Mouse (Mus musculus) heart, embryonic 12.5 days (tissue): ENCODE data around the gene Casp2. TPM values are rescaled to one million over a fixed set of nuclear protein-coding genes. Genes with fewer than 3 reads are reported as not detected.
A peak's percentile ranks its signal among the peaks of the same experiment; 100 is the strongest.

Source experiments
- ATAC-seq: fragments of 200-750 bp; cut with Nextera tagmentation; 2 replicates; pipeline ENCODE4 v1.8.0; 2017; ENCODE audit warnings: moderate TSS enrichment, moderate library complexity; ENCODE audit not compliant: insufficient number of reproducible peaks, low FRiP score
- H3K27ac ChIP-seq: fragments of 300-500 bp; sonication (generic); 2 replicates; pipeline ENCODE4 v1.5.1; 2016; ENCODE audit warnings: mild to moderate bottlenecking, moderate library complexity; ENCODE audit not compliant: poor library complexity, severe bottlenecking
- H3K27me3 ChIP-seq: fragments of 300-500 bp; sonication (generic); replicated peaks from 2 replicates; pipeline ENCODE4 v1.6.1; 2016; ENCODE audit warnings: mild to moderate bottlenecking, moderate library complexity
- H3K36me3 ChIP-seq: fragments of 300-500 bp; sonication (generic); 2 replicates; pipeline ENCODE4 v1.6.1; 2016; ENCODE audit warnings: mild to moderate bottlenecking, moderate library complexity
- H3K4me1 ChIP-seq: fragments of 300-500 bp; sonication (generic); replicated peaks from 2 replicates; pipeline ENCODE4 v1.6.1; 2016; ENCODE audit warnings: mild to moderate bottlenecking
- H3K4me2 ChIP-seq: fragments of 300-500 bp; sonication (generic); 2 replicates; pipeline ENCODE4 v1.6.1; 2016; ENCODE audit warnings: mild to moderate bottlenecking, moderate library complexity
- H3K4me3 ChIP-seq: fragments of 300-500 bp; sonication (generic); 2 replicates; pipeline ENCODE4 v1.5.1; 2016; ENCODE audit warnings: mild to moderate bottlenecking
- H3K9ac ChIP-seq: fragments of 300-500 bp; sonication (generic); 2 replicates; pipeline ENCODE4 v1.6.1; 2016; ENCODE audit warnings: mild to moderate bottlenecking, moderate library complexity
- H3K9me3 ChIP-seq: fragments of 300-500 bp; sonication (generic); replicated peaks from 2 replicates; pipeline ENCODE4 v1.6.1; 2016; ENCODE audit warnings: mild to moderate bottlenecking, moderate library complexity
- whole genome bisulfite sequencing: fragments of 180-500 bp; shearing (Covaris S2); methylation state at CpG from one replicate; pipeline ENCODE4 v1.1.7; 2016; 5-methylcytosine and 5-hydroxymethylcytosine counted together
- polyA plus RNA-seq: library from polyadenylated mRNA; unstranded; fragments of >200 nt; fragmentation: Nextera tagmentation; extraction: Ambion mirVana; gene quantifications from 2 replicates; pipeline ENCODE4 v1.2.1, GENCODE M21; 2016

Gene Casp2
- polyA plus RNA-seq, 1 experiment from 2014 or later = 38.1 TPM

DNA sequence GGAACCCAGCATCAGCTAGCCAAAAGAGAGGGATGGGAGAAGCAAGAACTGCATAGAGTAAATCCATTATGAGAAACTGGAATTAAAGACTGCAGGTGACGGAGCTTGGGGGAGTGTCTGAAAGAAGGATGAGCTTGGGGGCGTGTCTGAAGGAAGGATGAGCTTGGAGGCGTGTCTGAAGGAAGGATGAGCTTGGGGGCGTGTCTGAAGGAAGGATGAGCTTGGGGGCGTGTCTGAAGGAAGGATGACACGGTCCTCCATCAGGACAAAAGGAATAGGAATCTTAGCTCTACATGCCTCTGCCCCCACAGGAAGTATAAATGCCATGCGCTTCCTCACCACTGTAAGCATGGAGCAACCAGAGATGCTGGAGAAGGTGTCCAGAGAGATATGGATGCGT, 17.6 kb upstream of the Casp2 start:
- H3K27me3 ChIP-seq = peaks cover 13% of the 10 kb centered on the region
- no peak for ATAC-seq
- no peak overlapping the region for H3K4me2 ChIP-seq
- H3K27ac ChIP-seq = no peak overlapping the region
- WGBS = 10% methylated on average over 8 of the region's 8 CpGs
- peaks cover 10% of the 10 kb centered on the region for H3K4me1 ChIP-seq
- no peak overlapping the region for H3K9ac ChIP-seq
- no peak overlapping the region for H3K4me3 ChIP-seq
- no peaks in the 10 kb centered on the region for H3K36me3 ChIP-seq
- no peaks in the 10 kb centered on the region for H3K9me3 ChIP-seq

DNA sequence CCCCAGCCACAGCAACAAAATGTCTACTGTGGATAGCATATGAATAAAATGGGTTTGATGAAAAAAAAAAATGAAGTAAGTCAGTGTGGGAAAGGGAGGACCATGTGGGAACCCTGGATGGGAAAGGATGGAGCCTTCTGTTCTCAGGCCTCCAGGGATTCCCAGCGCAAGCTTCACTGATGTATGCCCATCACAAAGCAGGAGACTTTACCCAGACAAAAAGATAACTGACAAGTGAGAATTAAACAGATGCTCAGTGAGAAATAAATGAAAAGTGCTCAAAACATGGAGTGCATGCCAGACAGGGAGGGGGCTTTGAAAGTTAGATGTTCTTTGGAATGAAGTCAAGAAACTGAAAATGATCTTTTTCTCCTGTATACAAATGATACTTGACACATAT, 16.8 kb upstream of the Casp2 start:
- no peak for ATAC-seq
- WGBS = 91% methylated on average over 1 of the region's 1 CpGs
- peaks cover 13% of the 10 kb centered on the region for H3K27me3 ChIP-seq

DNA sequence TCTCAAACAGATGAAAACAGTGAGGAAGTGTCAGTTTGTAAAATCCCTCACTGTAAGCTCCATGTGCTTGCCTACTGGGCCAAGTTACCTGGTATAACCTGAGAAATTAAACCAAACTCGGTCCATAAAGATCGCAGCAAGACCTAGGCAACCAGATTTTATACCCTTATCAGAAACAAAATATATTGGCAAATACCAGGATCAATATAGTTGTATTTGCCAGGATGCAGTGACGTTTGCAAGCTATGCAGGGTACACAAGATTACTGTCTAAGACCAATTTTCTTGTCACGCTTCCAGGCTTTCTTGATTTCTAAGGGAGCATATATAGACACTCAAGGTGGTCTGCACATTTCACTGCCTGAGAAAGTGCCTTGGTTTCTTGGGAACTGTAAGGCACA, 13.0 kb upstream of the Casp2 start:
- H3K27me3 ChIP-seq = peaks cover 9% of the 10 kb centered on the region
- no peak overlapping the region for H3K9ac ChIP-seq
- no peak overlapping the region for H3K27ac ChIP-seq
- no peak for ATAC-seq
- H3K4me2 ChIP-seq = no peak overlapping the region
- WGBS = 77% methylated on average over 4 of the region's 4 CpGs
- H3K4me1 ChIP-seq = no peaks in the 10 kb centered on the region
- H3K36me3 ChIP-seq = no peaks in the 10 kb centered on the region
- no peak overlapping the region for H3K4me3 ChIP-seq
- no peaks in the 10 kb centered on the region for H3K9me3 ChIP-seq

More for the DNA sequence above, 16.8 kb upstream of the Casp2 start:
- Histone ChIP-seq H3K9ac (no peak overlapping the region), H3K36me3 (no peaks in the 10 kb centered on the region), H3K4me2 (no peak overlapping the region), H3K4me3 (no peak overlapping the region), H3K4me1 (peaks cover 10% of the 10 kb centered on the region), H3K27ac (no peak overlapping the region), H3K9me3 (no peaks in the 10 kb centered on the region)

DNA sequence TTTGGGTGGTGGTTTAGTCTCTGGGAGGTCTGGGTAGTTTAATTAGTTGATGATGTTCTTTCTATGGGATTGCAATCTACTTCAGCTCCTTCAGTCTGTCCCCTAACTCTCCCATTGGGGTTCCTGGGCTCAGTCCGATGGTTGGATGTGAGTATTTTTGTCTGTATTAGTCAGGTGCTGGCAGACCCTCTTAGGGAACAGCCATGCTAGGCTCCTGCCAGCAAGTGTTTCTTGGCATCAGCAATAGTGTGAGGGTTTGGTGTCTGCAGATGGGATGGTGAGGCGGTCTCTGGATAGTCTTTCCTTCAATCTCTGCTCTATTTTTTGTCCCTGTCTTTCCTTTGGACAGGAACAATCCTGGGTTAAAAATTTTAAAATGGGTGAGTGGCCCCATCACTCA, 11.7 kb upstream of the Casp2 start:
- no peak overlapping the region for H3K27ac ChIP-seq
- no peak overlapping the region for H3K4me2 ChIP-seq
- H3K9ac ChIP-seq = no peak overlapping the region
- ATAC-seq = no peak
- H3K27me3 ChIP-seq = 0 out of 2 replicates have a peak, but pooled peaks cover 2% of the 10 kb centered on the region
- WGBS = 67% methylated on average over 2 of the region's 2 CpGs
- H3K36me3 ChIP-seq = no peaks in the 10 kb centered on the region
- no peaks in the 10 kb centered on the region for H3K9me3 ChIP-seq
- no peak overlapping the region for H3K4me3 ChIP-seq
- H3K4me1 ChIP-seq = no peaks in the 10 kb centered on the region

DNA sequence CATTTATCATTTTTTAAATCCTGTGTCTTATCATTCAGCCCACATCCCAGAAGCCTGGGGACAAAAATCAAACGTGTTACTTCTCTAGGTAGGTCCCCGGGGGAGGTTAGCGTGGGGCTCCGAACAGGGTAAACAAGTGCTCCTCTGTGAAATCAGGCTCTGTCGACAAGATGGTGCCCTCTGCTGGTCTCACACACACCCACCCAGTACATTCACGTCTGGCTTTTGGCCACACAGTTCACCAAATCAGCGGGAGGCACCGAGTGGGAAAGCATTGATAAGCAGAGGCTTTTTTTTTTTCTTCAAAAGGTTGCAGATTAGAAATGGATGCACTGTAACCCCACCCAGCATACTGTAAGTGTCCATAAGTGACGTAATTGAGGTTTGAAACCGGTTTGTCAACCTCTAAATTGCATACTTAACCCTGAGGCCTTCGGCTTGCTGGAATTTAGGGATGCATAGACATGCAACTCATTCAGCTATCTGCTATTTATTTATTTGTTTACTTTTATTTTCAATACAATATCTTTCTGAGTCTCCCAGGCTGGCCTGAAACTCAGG, 7.4 kb upstream of the Casp2 start:
- Histone ChIP-seq H3K27ac (no peak overlapping the region), H3K4me2 (peak overlapping the region; percentile 43), H3K4me1 (0 out of 2 replicates have a peak, but pooled peaks cover 6% of the 10 kb centered on the region), H3K36me3 (no peaks in the 10 kb centered on the region), H3K4me3 (no peak overlapping the region), H3K27me3 (peaks cover 3% of the 10 kb centered on the region; the same call in 1 of the 2 replicates), H3K9me3 (no peaks in the 10 kb centered on the region), H3K9ac (no peak overlapping the region)
- WGBS = 17% methylated on average over 11 of the region's 11 CpGs
- ATAC-seq = peak; percentile 77

DNA sequence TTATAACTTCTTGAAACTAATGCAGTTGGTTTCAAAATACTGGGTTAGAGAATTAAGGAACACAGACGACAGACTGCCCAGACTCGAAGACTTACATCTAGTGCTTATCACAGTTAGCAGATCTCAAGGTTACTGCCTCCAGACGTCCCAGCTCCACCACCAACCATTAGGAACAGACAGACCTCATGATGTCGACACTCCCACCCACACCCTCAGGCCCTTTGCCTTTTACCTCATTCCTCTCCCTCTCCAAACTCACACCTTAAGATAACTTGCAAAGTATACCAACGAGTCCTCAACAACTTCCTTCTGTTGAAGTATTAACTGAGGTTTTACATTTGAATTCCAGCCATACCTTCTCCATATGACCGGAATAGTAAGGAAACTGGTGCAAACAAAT, 4.4 kb upstream of the Casp2 start:
- ATAC-seq = no peak
- H3K9me3 ChIP-seq = no peaks in the 10 kb centered on the region
- H3K27me3 ChIP-seq = peaks cover 3% of the 10 kb centered on the region; the same call in 1 of the 2 replicates
- peaks cover 6% of the 10 kb centered on the region; the same call in 1 of the 2 replicates for H3K4me1 ChIP-seq
- no peaks in the 10 kb centered on the region for H3K36me3 ChIP-seq
- no peak overlapping the region for H3K4me2 ChIP-seq
- H3K9ac ChIP-seq = no peak overlapping the region
- no peak overlapping the region for H3K27ac ChIP-seq
- WGBS = 44% methylated on average over 6 of the region's 6 CpGs
- no peak overlapping the region for H3K4me3 ChIP-seq

DNA sequence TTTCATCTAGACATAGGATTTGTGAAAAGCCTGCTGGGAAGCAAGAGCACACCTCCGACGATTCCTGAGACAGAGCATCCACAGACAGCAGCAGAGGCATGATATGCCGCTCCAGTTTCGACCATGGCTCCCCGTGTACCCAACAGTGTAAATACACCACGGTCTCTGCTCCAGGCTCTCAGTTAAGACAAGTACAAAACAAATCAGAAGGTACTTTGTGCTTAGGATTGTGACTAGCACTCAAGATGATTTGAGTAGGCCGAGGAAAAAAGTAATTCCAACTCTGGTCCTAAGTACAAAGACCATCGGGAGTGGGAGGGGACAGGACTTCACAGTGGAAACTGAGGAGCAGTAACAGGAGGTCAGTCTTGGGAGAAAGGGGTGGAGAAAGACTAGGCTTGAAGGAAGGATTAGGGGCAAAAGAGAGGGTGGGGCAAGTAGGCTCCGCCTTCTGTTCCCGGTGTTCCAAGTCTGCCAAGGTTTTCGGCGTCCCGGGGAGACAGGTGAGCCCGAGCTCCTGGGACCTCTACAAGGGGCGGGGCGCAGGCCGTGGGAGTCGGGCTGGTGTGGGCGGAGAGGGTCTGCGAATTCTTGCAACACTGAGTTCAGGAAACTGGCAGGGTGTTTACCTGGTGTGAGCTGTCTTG, 3.1 kb upstream of the Casp2 start, which contains the start of gene Tmem139:
Tmem139 (plus strand) TSS at position 447 of the 647 bp plus-strand sequence.
- Histone ChIP-seq H3K4me2 (peak within 1 kb of the TSS; percentile 61), H3K9ac (peak within 1 kb of the TSS; percentile 33; the same call in 1 of the 2 replicates), H3K4me3 (peak within 1 kb of the TSS; percentile 30), H3K4me1 (peaks cover 9% of the 10 kb centered on the region; the same call in 1 of the 2 replicates), H3K9me3 (no peaks in the 10 kb centered on the region), H3K27ac (no peak within 1 kb of the TSS), H3K36me3 (no peaks in the 10 kb centered on the region), H3K27me3 (peaks cover 3% of the 10 kb centered on the region; the same call in 1 of the 2 replicates)
- ATAC-seq = no peak
- WGBS = 17% methylated on average over 20 of the region's 20 CpGs

DNA sequence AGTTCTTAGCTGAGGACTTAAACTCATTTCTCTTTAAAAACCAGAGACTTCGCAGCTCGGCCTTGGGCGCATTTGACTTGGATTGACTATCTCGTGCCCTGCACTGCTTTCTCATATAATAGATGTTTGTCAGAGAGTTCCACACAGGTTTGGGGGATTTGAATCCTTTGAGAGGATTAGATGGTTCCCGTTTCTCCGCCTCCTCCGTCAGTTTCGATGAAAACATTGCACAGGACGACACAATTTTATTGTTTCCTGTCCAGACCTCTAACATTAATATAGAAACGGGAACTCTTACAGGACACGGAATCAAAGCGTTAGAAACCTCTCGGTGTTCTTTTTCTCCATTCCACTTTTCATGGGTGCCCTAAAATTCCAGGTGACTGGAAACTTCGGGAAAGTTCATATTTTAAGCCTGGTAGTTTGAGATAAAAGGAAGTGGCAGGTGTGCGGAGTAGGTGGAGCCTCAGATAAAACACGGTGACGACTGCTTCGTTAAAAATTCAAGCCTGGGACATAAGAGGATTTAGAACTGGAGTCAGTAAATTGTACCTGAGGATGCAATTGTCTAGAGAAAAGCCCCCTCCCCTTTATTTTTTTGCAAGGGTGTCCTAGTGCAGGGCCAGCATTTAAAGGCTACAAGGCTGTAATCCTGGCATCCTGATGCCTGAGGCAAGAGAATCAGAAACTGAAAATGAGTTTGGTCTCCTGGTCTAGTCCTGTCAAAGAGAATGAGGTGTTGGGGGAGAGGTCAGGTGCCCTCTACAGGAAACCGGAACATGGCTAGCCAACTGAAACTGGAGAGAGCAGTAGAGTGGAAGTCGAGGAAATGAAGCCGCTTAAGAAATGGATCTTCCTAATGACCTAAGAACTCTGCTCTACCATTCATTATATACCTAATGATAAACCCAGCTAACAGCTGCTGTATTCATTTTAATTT, 876 bp downstream of the Casp2 start:
- no peak for ATAC-seq
- WGBS = under 1% methylated on average over 21 of the region's 21 CpGs
- H3K4me2 ChIP-seq = peak overlapping the region; percentile 92

DNA sequence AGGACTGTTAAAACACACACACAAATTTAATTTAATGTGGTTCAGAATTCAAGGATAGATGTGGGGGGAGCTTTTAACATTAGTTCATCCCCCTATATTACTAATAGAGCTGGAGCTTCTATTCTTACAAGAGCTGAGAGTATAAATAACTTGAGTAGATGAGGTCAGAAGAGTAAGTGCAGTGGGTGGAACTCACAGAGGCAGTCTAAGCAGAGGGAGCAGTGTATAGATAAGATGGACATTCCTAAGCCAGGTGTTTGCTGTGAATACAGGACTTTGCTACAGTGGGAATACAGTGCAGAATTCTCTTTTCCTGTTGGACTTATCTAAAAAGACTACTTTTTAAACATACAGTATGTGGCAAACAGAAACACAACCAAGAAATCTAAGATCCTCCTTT, 6.0 kb downstream of the Casp2 start:
- no peaks in the 10 kb centered on the region for H3K9me3 ChIP-seq
- H3K27me3 ChIP-seq = no peaks in the 10 kb centered on the region
- H3K4me3 ChIP-seq = no peak overlapping the region
- peaks cover 12% of the 10 kb centered on the region for H3K4me1 ChIP-seq
- peaks cover 64% of the 10 kb centered on the region for H3K36me3 ChIP-seq
- H3K4me2 ChIP-seq = no peak overlapping the region
- no peak overlapping the region for H3K9ac ChIP-seq
- no peak overlapping the region for H3K27ac ChIP-seq
- ATAC-seq = peak; percentile 18; the same call in 1 of the 2 replicates

More for the DNA sequence above, 876 bp downstream of the Casp2 start:
- H3K9ac ChIP-seq = peak overlapping the region; percentile 93
- H3K36me3 ChIP-seq = peaks cover 32% of the 10 kb centered on the region
- no peaks in the 10 kb centered on the region for H3K9me3 ChIP-seq
- H3K27ac ChIP-seq = peak overlapping the region; percentile 89
- H3K4me3 ChIP-seq = peak overlapping the region; percentile 88
- peaks cover 3% of the 10 kb centered on the region; the same call in 1 of the 2 replicates for H3K27me3 ChIP-seq
- H3K4me1 ChIP-seq = peaks cover 18% of the 10 kb centered on the region

DNA sequence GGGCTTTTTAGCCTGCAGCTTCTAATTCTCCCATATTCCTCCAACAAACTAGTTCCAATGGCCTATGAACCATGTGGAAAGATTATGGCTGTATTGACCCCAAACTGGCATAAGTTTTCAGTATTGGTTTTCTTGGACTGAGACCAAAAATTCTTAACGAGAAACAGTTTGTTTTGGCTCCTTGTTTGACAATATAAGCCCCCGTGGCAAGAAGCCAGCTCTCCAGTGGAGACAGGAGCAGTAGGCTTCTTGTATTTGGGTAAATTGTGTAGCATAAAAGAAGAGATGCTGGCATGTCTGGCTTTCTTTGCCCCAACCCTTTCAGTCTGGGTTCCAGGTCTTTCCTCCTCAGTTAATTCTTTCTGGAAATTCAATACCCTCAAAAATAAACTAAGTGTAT, 11.4 kb downstream of the Casp2 start:
- ATAC-seq = no peak
- no peaks in the 10 kb centered on the region for H3K9me3 ChIP-seq
- H3K36me3 ChIP-seq = peaks cover 81% of the 10 kb centered on the region
- H3K9ac ChIP-seq = no peak overlapping the region
- no peak overlapping the region for H3K4me3 ChIP-seq
- H3K4me1 ChIP-seq = no peaks in the 10 kb centered on the region
- H3K4me2 ChIP-seq = no peak overlapping the region
- H3K27me3 ChIP-seq = no peaks in the 10 kb centered on the region
- WGBS = 69% methylated on average over 2 of the region's 2 CpGs
- H3K27ac ChIP-seq = no peak overlapping the region
